Mouse (Mus musculus): Measurements from ENCODE around the gene Jak2. TPM values are rescaled to one million over a fixed set of nuclear protein-coding genes. Genes with fewer than 3 reads are reported as not detected.
A peak's percentile ranks its signal among the peaks of the same experiment; 100 is the strongest.

The Jak2 gene
- polyA plus RNA-seq, 1 experiment from 2014 or later, result 14.9 TPM

- 0 out of 2 replicates have a peak overlapping the region, but pooled peaks have one; percentile 20 for H3K9ac ChIP-seq (replicated peaks; ENCODE audit: low read length)
- no peaks in the 10 kb centered on the region for H3K9me3 ChIP-seq (replicated peaks; ENCODE audit: control insufficient read depth, low read length)
- H3K27me3 ChIP-seq (ENCODE audit: control insufficient read depth, insufficient read depth, low read length), result no peaks in the 10 kb centered on the region
- no peak for DNase-seq (ENCODE audit: low spot score)
- no peaks in the 10 kb centered on the region for H3K36me3 ChIP-seq (replicated peaks; ENCODE audit: control insufficient read depth, insufficient read depth, low read depth, low read length)
- H3K4me1 ChIP-seq (ENCODE audit: control insufficient read depth, insufficient read depth, low read length), result no peaks in the 10 kb centered on the region
- ATAC-seq (replicated peaks; ENCODE audit: insufficient number of reproducible peaks, low FRiP score, low TSS enrichment, low read depth), result no peak
- H3K4me2 ChIP-seq (ENCODE audit: low read depth, low read length), result peak overlapping the region; percentile 72
- 54% methylated on average over 13 of the region's 13 CpGs for WGBS
- no peak overlapping the region for H3K27ac ChIP-seq (replicated peaks; ENCODE audit: low read depth, low read length)
- H3K4me3 ChIP-seq (ENCODE audit: low read depth, low read length), result peak overlapping the region; percentile 48
Measured at GRCm38 (mm10) chr19:29362173-29362930, 110.7 kb downstream of the Jak2 start.

Other genes starting within 250 kb of the Jak2 start
- gene Ak3, start 203.9 kb upstream of the Jak2 start, polyA plus RNA-seq (2014; fragmentation: Nextera tagmentation; extraction: Ambion mirVana), result 89.7 and 94.5 TPM in 2 replicates
- gene Rcl1, start 150.5 kb upstream of the Jak2 start, polyA plus RNA-seq (2014; fragmentation: Nextera tagmentation; extraction: Ambion mirVana), result 71.5 and 73.3 TPM in 2 replicates
- gene Insl6, start 73.5 kb downstream of the Jak2 start, polyA plus RNA-seq (2014; fragmentation: Nextera tagmentation; extraction: Ambion mirVana), result 6.7 and 8.1 TPM in 2 replicates
- gene Rln1, start 82.8 kb downstream of the Jak2 start, polyA plus RNA-seq (2014; fragmentation: Nextera tagmentation; extraction: Ambion mirVana), result 0.29 and 0.70 TPM in 2 replicates
- gene Plgrkt, start 115.6 kb downstream of the Jak2 start, polyA plus RNA-seq (2014; fragmentation: Nextera tagmentation; extraction: Ambion mirVana), result 58.8 and 65.5 TPM in 2 replicates
- gene Cd274, start 115.6 kb downstream of the Jak2 start, polyA plus RNA-seq (2014; fragmentation: Nextera tagmentation; extraction: Ambion mirVana), result 0.20 and 0.25 TPM in 2 replicates
- 0.13 TPM in 1 of 2 replicates, not detected in the other for gene Pdcd1lg2, start 159.1 kb downstream of the Jak2 start, polyA plus RNA-seq (2014; fragmentation: Nextera tagmentation; extraction: Ambion mirVana)

Data from embryonic facial prominence, embryonic 11.5 days (tissue).